Mouse (Mus musculus) intestine, embryonic 15.5 days (tissue): ENCODE measurements at regions not wholly inside any gene's neighbourhood (a gene's known extent, or its start where the extent isn't known, plus 50 kb on each side); places are given as distances from the start of the nearest gene placed in this dataset.
A peak's percentile ranks its signal among the peaks of the same experiment; 100 is the strongest.

Experiments used
- ATAC-seq: fragments of 200-750 bp; cut with Nextera tagmentation; 2 replicates; pipeline ENCODE4 v1.8.0; 2017; ENCODE audit warnings: moderate TSS enrichment, moderate library complexity
- H3K27ac ChIP-seq: fragments of 300-500 bp; sonication (generic); 2 replicates; pipeline ENCODE4 v1.5.1; 2015; ENCODE audit warnings: mild to moderate bottlenecking, inconsistent platforms
- H3K27me3 ChIP-seq: fragments of 300-500 bp; sonication (generic); replicated peaks from 2 replicates; pipeline ENCODE4 v1.6.1; 2015; ENCODE audit warnings: inconsistent platforms
- H3K36me3 ChIP-seq: fragments of 300-500 bp; sonication (generic); 2 replicates; pipeline ENCODE4 v1.6.1; 2015; ENCODE audit warnings: inconsistent platforms
- H3K4me1 ChIP-seq: fragments of 300-500 bp; sonication (generic); replicated peaks from 2 replicates; pipeline ENCODE4 v1.6.1; 2015; ENCODE audit warnings: inconsistent platforms
- H3K4me2 ChIP-seq: fragments of 300-500 bp; sonication (generic); replicated peaks from 2 replicates; pipeline ENCODE4 v1.6.1; 2015; ENCODE audit warnings: mild to moderate bottlenecking, inconsistent platforms
- H3K4me3 ChIP-seq: fragments of 300-500 bp; sonication (generic); replicated peaks from 2 replicates; pipeline ENCODE4 v1.5.1; 2015; ENCODE audit warnings: inconsistent platforms
- H3K9ac ChIP-seq: fragments of 300-500 bp; sonication (generic); 2 replicates; pipeline ENCODE4 v1.6.1; 2015; ENCODE audit warnings: inconsistent platforms
- H3K9me3 ChIP-seq: fragments of 300-500 bp; sonication (generic); 2 replicates; pipeline ENCODE4 v1.6.1; 2016; ENCODE audit warnings: inconsistent platforms
- WGBS: fragments of 180-500 bp; shearing (Covaris S2); methylation state at CpG from one replicate; pipeline ENCODE4 v1.1.7; 2015; 5-methylcytosine and 5-hydroxymethylcytosine counted together

- peak overlapping the region; percentile 99 for H3K4me2 ChIP-seq
- H3K27me3 ChIP-seq, result peaks cover 36% of the 10 kb centered on the region
- H3K27ac ChIP-seq, result no peak overlapping the region
- 11% methylated on average over 14 of the region's 14 CpGs for WGBS
- no peaks in the 10 kb centered on the region for H3K9me3 ChIP-seq
- ATAC-seq, result peak; percentile 51
- peaks cover 14% of the 10 kb centered on the region for H3K4me1 ChIP-seq
- no peaks in the 10 kb centered on the region for H3K36me3 ChIP-seq
- H3K4me3 ChIP-seq, result no peak overlapping the region; the same call in 1 of the 2 replicates
- H3K9ac ChIP-seq, result no peak overlapping the region
Measured at GRCm38 (mm10) chr1:34749161-34750040, 93.5 kb downstream of the Fam168b start.

- Histone ChIP-seq H3K9ac (peak overlapping the region; percentile 50), H3K4me3 (peak overlapping the region; percentile 64), H3K4me2 (peak overlapping the region; percentile 99), H3K4me1 (peaks cover 14% of the 10 kb centered on the region), H3K27me3 (peaks cover 36% of the 10 kb centered on the region), H3K27ac (no peak overlapping the region), H3K36me3 (no peaks in the 10 kb centered on the region), H3K9me3 (no peaks in the 10 kb centered on the region)
- WGBS, result under 1% methylated on average over 108 of the region's 108 CpGs
- peak; percentile 64 for ATAC-seq
Measured at GRCm38 (mm10) chr1:34750061-34751054, 92.5 kb downstream of the Fam168b start.

- Histone ChIP-seq H3K4me3 (peak overlapping the region; percentile 64), H3K4me2 (peak overlapping the region; percentile 99), H3K27ac (no peak overlapping the region), H3K9ac (no peak overlapping the region), H3K4me1 (peaks cover 14% of the 10 kb centered on the region), H3K27me3 (peaks cover 36% of the 10 kb centered on the region), H3K36me3 (no peaks in the 10 kb centered on the region), H3K9me3 (no peaks in the 10 kb centered on the region)
- WGBS, result 4% methylated on average over 6 of the region's 6 CpGs
- no peak for ATAC-seq
Measured at GRCm38 (mm10) chr1:34751128-34751527, 91.7 kb downstream of the Fam168b start.

- Histone ChIP-seq H3K4me2 (no peak overlapping the region), H3K9ac (no peak overlapping the region), H3K4me3 (no peak overlapping the region), H3K4me1 (peaks cover 14% of the 10 kb centered on the region), H3K9me3 (no peaks in the 10 kb centered on the region), H3K27me3 (peaks cover 36% of the 10 kb centered on the region), H3K27ac (no peak overlapping the region), H3K36me3 (no peaks in the 10 kb centered on the region)
- no peak for ATAC-seq
- 60% methylated on average over 5 of the region's 5 CpGs for WGBS
Measured at GRCm38 (mm10) chr1:34753581-34753980, 89.3 kb downstream of the Fam168b start.

GRCm38 (mm10) chr1:34760547-34760946 lies 82.3 kb downstream of the Fam168b start:
- Histone ChIP-seq H3K9me3 (no peaks in the 10 kb centered on the region), H3K27ac (no peak overlapping the region), H3K4me2 (no peak overlapping the region), H3K4me3 (no peak overlapping the region), H3K9ac (no peak overlapping the region), H3K36me3 (no peaks in the 10 kb centered on the region), H3K27me3 (no peaks in the 10 kb centered on the region), H3K4me1 (no peaks in the 10 kb centered on the region)
- no peak for ATAC-seq
- 26% methylated on average over 4 of the region's 4 CpGs for WGBS

DNA sequence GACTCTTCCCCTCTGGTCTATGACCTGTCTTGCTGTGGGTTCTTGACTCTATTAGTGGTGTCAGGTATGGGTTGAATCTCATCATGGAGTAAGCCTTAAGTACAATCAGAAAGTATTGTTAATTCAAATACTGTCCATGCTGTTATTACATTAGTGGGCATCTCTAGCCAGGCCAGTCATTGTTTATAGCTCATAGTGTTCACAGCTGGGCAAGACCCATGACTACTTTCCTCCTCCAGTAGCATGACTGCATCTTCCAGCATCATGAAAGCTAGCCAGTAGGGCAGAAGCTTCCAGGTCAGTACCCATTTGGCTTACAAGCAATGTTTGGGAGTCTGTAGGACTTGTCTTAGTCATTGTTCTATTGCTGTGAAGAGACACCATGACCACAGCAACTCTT lies 81.4 kb downstream of the Fam168b start:
- H3K9me3 ChIP-seq, result no peaks in the 10 kb centered on the region
- H3K4me3 ChIP-seq, result no peak overlapping the region
- H3K9ac ChIP-seq, result no peak overlapping the region
- H3K27me3 ChIP-seq, result no peaks in the 10 kb centered on the region
- ATAC-seq, result no peak
- H3K36me3 ChIP-seq, result no peaks in the 10 kb centered on the region
- no peaks in the 10 kb centered on the region for H3K4me1 ChIP-seq
- no peak overlapping the region for H3K4me2 ChIP-seq
- H3K27ac ChIP-seq, result no peak overlapping the region

GRCm38 (mm10) chr1:34761870-34762269 lies 81.0 kb downstream of the Fam168b start:
- no peak for ATAC-seq
- Histone ChIP-seq H3K4me2 (no peak overlapping the region), H3K27me3 (no peaks in the 10 kb centered on the region), H3K36me3 (no peaks in the 10 kb centered on the region), H3K27ac (no peak overlapping the region), H3K9ac (no peak overlapping the region), H3K4me1 (0 out of 2 replicates have a peak, but pooled peaks cover 2% of the 10 kb centered on the region), H3K9me3 (no peaks in the 10 kb centered on the region), H3K4me3 (no peak overlapping the region)
- 90% methylated on average over 5 of the region's 5 CpGs for WGBS
